Mouse (Mus musculus) liver, embryonic 14.5 days (tissue): ENCODE data around the gene Gbgt1. TPM values are rescaled to one million over a fixed set of nuclear protein-coding genes. Genes with fewer than 3 reads are reported as not detected.

Experiments used
- ATAC-seq: fragments of 200-750 bp; cut with Nextera tagmentation; 2 replicates; pipeline ENCODE4 v1.8.0; 2017; ENCODE audit warnings: moderate number of reproducible peaks, mild to moderate bottlenecking, moderate library complexity; ENCODE audit not compliant: insufficient read depth
- DNase-seq, 3 experiments: peaks; one replicate each; pipeline ENCODE4 v3.0.0-alpha.2; 2012 to 2013; ENCODE audit warnings: low read depth in 3 of 3, low spot score in 3 of 3
- H3K27ac ChIP-seq: fragments of 300-500 bp; sonication (generic); 2 replicates; pipeline ENCODE4 v1.5.1; 2014; ENCODE audit warnings: moderate library complexity, mild to moderate bottlenecking, control low read depth, inconsistent platforms
- H3K27me3 ChIP-seq: fragments of 300-500 bp; sonication (generic); 2 replicates; pipeline ENCODE4 v1.6.1; 2014; ENCODE audit warnings: mild to moderate bottlenecking, low read length, moderate library complexity; ENCODE audit not compliant: control insufficient read depth, insufficient read depth
- H3K36me3 ChIP-seq: fragments of 300-500 bp; sonication (generic); replicated peaks from 2 replicates; pipeline ENCODE4 v1.6.1; 2014; ENCODE audit warnings: low read depth; ENCODE audit not compliant: control insufficient read depth, insufficient read depth
- H3K4me1 ChIP-seq, 2 experiments: fragments of 200-500 bp in 1 of 2; fragments of 300-500 bp in 1 of 2; sonication (generic) in 1 of 2; replicated peaks; 2 replicates each; pipeline ENCODE4 v1.6.1; 2012 to 2014; ENCODE audit warnings: antibody characterized with exemption in 1 of 2, inconsistent platforms in 1 of 2, low read length in 1 of 2; ENCODE audit not compliant: control insufficient read depth in 2 of 2, insufficient read depth in 2 of 2
- H3K4me2 ChIP-seq: fragments of 300-500 bp; sonication (generic); 2 replicates; pipeline ENCODE4 v1.6.1; 2014; ENCODE audit warnings: low read depth, mild to moderate bottlenecking, control low read depth, moderate library complexity
- H3K4me3 ChIP-seq, 2 experiments: fragments of 200-500 bp in 1 of 2; fragments of 300-500 bp in 1 of 2; sonication (generic) in 1 of 2; 2 replicates each; pipeline ENCODE4 v1.5.1; 2012 to 2014; ENCODE audit warnings: low read depth in 2 of 2, low read length in 2 of 2, mild to moderate bottlenecking in 2 of 2, control low read depth in 1 of 2, inconsistent platforms in 1 of 2, moderate library complexity in 1 of 2; ENCODE audit not compliant: insufficient read depth in 1 of 2
- H3K9ac ChIP-seq: fragments of 300-500 bp; sonication (generic); replicated peaks from 2 replicates; pipeline ENCODE4 v1.6.1; 2014; ENCODE audit warnings: mild to moderate bottlenecking, control low read depth, moderate library complexity
- H3K9me3 ChIP-seq: fragments of 300-500 bp; sonication (generic); 2 replicates; pipeline ENCODE4 v1.6.1; 2016; ENCODE audit warnings: low read length, mixed read lengths; ENCODE audit not compliant: control insufficient read depth
- CTCF ChIP-seq: IDR thresholded peaks from 2 replicates; pipeline ENCODE4 v1.5.1; 2016; ENCODE audit warnings: antibody characterized with exemption, low read depth, control low read depth
- EP300 ChIP-seq: IDR thresholded peaks from 2 replicates; pipeline ENCODE4 v1.6.1; 2016; ENCODE audit warnings: antibody characterized with exemption, low read depth
- WGBS: fragments of 180-500 bp; shearing (Covaris S2); extraction: QIAGEN DNeasy Blood & Tissue Kit; methylation state at CpG from one replicate; pipeline ENCODE4 v1.1.7; 2014; ENCODE audit not compliant: insufficient replicate concordance; 5-methylcytosine and 5-hydroxymethylcytosine counted together
- polyA plus RNA-seq, 2 experiments: library from polyadenylated mRNA; depleted of rRNA in 1 of 2; stranded (reverse) in 1 of 2; unstranded in 1 of 2; fragments of >200 nt; fragmentation: Nextera tagmentation in 1 of 2; extraction: Ambion mirVana in 1 of 2; gene quantifications; 2 replicates each; pipeline versions ENCODE4 v1.2.1 to v1.2.3; 2012 to 2014

Gene Gbgt1
- polyA plus RNA-seq (2012; rRNA removed) (0.31 and 0.52 TPM in 2 replicates), polyA plus RNA-seq (2014; fragmentation: Nextera tagmentation; extraction: Ambion mirVana) (0.15 and 0.29 TPM in 2 replicates)

- H3K4me3 ChIP-seq: no peak within 1 kb of the TSS
- no peak for DNase-seq
- 61% methylated on average over 5 of the region's 5 CpGs for WGBS
- no peak within 1 kb of the TSS for H3K9ac ChIP-seq
- H3K9me3 ChIP-seq: no peaks in the 10 kb centered on the region
- no peaks in the 10 kb centered on the region for H3K4me1 ChIP-seq
- H3K27me3 ChIP-seq: no peaks in the 10 kb centered on the region
- no peak for TF ChIP-seq EP300
- TF ChIP-seq CTCF: no peak
- no peak within 1 kb of the TSS for H3K27ac ChIP-seq
- no peak for ATAC-seq
- no peak within 1 kb of the TSS for H3K4me2 ChIP-seq
- no peaks in the 10 kb centered on the region for H3K36me3 ChIP-seq
These were observed at the start of gene Gbgt1 for GRCm38 (mm10) chr2:28496671-28497070. Gbgt1 (plus strand) TSS chr2:28496891.

- Histone ChIP-seq H3K4me3 (peak overlapping the region in 1 of 2 experiments; percentile 30; a peak in 2 of 4 replicates), H3K27me3 (peaks cover 26% of the 10 kb centered on the region), H3K27ac (no peak overlapping the region), H3K4me2 (peak overlapping the region; percentile 35), H3K36me3 (no peaks in the 10 kb centered on the region), H3K4me1 (no peaks in the 10 kb centered on the region), H3K9me3 (no peaks in the 10 kb centered on the region), H3K9ac (no peak overlapping the region)
- DNase-seq (no peak), ATAC-seq (no peak)
- 13% methylated on average over 11 of the region's 11 CpGs for WGBS
- TF ChIP-seq CTCF (no peak), EP300 (no peak)
These were observed 49.4 kb upstream of the Gbgt1 start for GRCm38 (mm10) chr2:28447315-28447670.

DNA sequence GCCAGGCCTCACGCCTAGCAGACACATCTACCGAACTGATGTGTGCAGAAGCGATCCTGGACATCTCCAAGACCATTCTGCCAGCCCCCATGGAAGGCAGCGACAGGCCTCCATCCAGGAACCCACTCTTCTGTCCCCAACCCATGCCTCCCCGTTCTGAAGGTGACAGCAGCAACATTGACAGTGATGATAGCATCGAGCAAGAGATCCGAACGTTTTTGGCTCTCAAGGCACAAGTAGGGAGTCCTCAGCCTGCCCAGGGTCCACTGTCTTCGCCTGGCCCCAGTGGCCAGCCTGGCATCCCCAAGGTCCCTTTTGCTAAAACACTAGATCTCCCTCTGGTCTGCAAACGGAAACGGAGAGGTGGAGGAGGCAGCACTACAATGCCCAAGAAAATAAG lies 45.0 kb upstream of the Gbgt1 start:
- WGBS: 53% methylated on average over 11 of the region's 11 CpGs
- no peak for DNase-seq
- no peak overlapping the region for H3K4me2 ChIP-seq
- ATAC-seq: no peak
- no peak overlapping the region for H3K27ac ChIP-seq
- no peak overlapping the region for H3K4me3 ChIP-seq
- H3K27me3 ChIP-seq: peaks cover 12% of the 10 kb centered on the region
- H3K9me3 ChIP-seq: no peaks in the 10 kb centered on the region
- no peaks in the 10 kb centered on the region for H3K36me3 ChIP-seq
- no peaks in the 10 kb centered on the region for H3K4me1 ChIP-seq
- TF ChIP-seq CTCF (no peak), EP300 (no peak)
- H3K9ac ChIP-seq: no peak overlapping the region

GRCm38 (mm10) chr2:28453539-28453938 lies 43.2 kb upstream of the Gbgt1 start:
- Histone ChIP-seq H3K4me3 (no peak overlapping the region), H3K4me1 (no peaks in the 10 kb centered on the region), H3K27ac (no peak overlapping the region), H3K9me3 (no peaks in the 10 kb centered on the region), H3K27me3 (no peaks in the 10 kb centered on the region; the same call in 1 of the 2 replicates), H3K36me3 (no peaks in the 10 kb centered on the region), H3K9ac (no peak overlapping the region), H3K4me2 (no peak overlapping the region)
- no peak for DNase-seq
- WGBS: 69% methylated on average over 6 of the region's 6 CpGs
- TF ChIP-seq EP300 (no peak), CTCF (no peak)
- no peak for ATAC-seq

DNA sequence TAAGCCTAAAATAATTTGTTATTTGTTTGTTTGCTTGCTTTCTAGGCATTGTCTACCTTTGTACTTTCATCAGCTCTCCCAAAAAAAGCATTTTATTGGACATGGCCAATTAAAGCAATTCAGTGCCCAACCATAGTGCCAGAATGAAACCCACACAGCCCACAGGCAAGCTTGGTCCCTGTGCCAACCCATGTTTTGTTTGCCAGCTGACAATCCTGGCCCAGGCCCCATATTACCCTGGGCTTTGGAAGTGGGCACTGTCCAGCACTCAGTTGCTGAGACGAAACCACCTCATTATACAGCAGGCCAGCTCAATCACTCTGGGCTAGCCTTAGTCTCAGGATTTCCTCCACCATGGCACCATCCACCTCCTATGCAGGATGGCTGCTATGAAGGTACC lies 40.1 kb upstream of the Gbgt1 start:
- H3K4me1 ChIP-seq: no peaks in the 10 kb centered on the region
- 69% methylated on average over 1 of the region's 1 CpGs for WGBS
- no peak overlapping the region for H3K27ac ChIP-seq
- no peak overlapping the region for H3K4me3 ChIP-seq
- ATAC-seq (no peak), DNase-seq (no peak)
- no peaks in the 10 kb centered on the region for H3K27me3 ChIP-seq
- no peaks in the 10 kb centered on the region for H3K9me3 ChIP-seq
- TF ChIP-seq EP300 (no peak), CTCF (no peak)
- no peak overlapping the region for H3K9ac ChIP-seq
- H3K4me2 ChIP-seq: no peak overlapping the region
- no peaks in the 10 kb centered on the region for H3K36me3 ChIP-seq
